Mouse (Mus musculus): ENCODE measurements around the gene Abcc3. TPM values are rescaled to one million over a fixed set of nuclear protein-coding genes. Genes with fewer than 3 reads are reported as not detected.

The Abcc3 gene
- polyA plus RNA-seq, 1 experiment from 2014 or later: 0.48 TPM

GRCm38 (mm10) chr11:94344470-94344869 is 48.3 kb downstream of the Abcc3 start:
- peaks cover 20% of the 10 kb centered on the region; the same call in 1 of the 2 replicates for H3K27me3 ChIP-seq (ENCODE audit: insufficient read depth, poor library complexity, severe bottlenecking)
- H3K9me3 ChIP-seq: no peaks in the 10 kb centered on the region
- 74% methylated on average over 1 of the region's 1 CpGs for WGBS
- no peak for DNase-seq (ENCODE audit: low spot score)
- peak overlapping the region; percentile 40; the same call in 1 of the 2 replicates for H3K27ac ChIP-seq
- H3K4me3 ChIP-seq: no peak overlapping the region
- peaks cover 12% of the 10 kb centered on the region for H3K36me3 ChIP-seq
- peaks cover 55% of the 10 kb centered on the region for H3K4me1 ChIP-seq (replicated peaks)

- H3K36me3 ChIP-seq: peaks cover 17% of the 10 kb centered on the region
- peak overlapping the region; percentile 56; the same call in 1 of the 2 replicates for H3K27ac ChIP-seq
- DNase-seq (ENCODE audit: low spot score): no peak
- no peaks in the 10 kb centered on the region for H3K9me3 ChIP-seq
- H3K4me1 ChIP-seq (replicated peaks): peaks cover 55% of the 10 kb centered on the region
- H3K27me3 ChIP-seq (ENCODE audit: insufficient read depth, poor library complexity, severe bottlenecking): peaks cover 20% of the 10 kb centered on the region; the same call in 1 of the 2 replicates
- WGBS: 27% methylated on average over 5 of the region's 5 CpGs
- no peak overlapping the region for H3K4me3 ChIP-seq
Observed at GRCm38 (mm10) chr11:94343955-94344358, 48.8 kb downstream of the Abcc3 start.

- DNase-seq (ENCODE audit: low spot score): peak; percentile 54
- peaks cover 20% of the 10 kb centered on the region; the same call in 1 of the 2 replicates for H3K27me3 ChIP-seq (ENCODE audit: insufficient read depth, poor library complexity, severe bottlenecking)
- H3K4me3 ChIP-seq: no peak overlapping the region
- peaks cover 55% of the 10 kb centered on the region for H3K4me1 ChIP-seq (replicated peaks)
- H3K9me3 ChIP-seq: no peaks in the 10 kb centered on the region
- H3K36me3 ChIP-seq: peaks cover 30% of the 10 kb centered on the region
- WGBS: 25% methylated on average over 13 of the region's 13 CpGs
- H3K27ac ChIP-seq: peak overlapping the region; percentile 72
Observed at GRCm38 (mm10) chr11:94342114-94342905, 50.5 kb downstream of the Abcc3 start.

GRCm38 (mm10) chr11:94340948-94341933 is 51.6 kb downstream of the Abcc3 start:
- peak overlapping the region; percentile 62 for H3K27ac ChIP-seq
- H3K27me3 ChIP-seq (ENCODE audit: insufficient read depth, poor library complexity, severe bottlenecking): peaks cover 16% of the 10 kb centered on the region; the same call in 1 of the 2 replicates
- H3K9me3 ChIP-seq: no peaks in the 10 kb centered on the region
- H3K4me3 ChIP-seq: no peak overlapping the region
- H3K4me1 ChIP-seq (replicated peaks): peaks cover 51% of the 10 kb centered on the region
- peaks cover 36% of the 10 kb centered on the region for H3K36me3 ChIP-seq
- WGBS: 66% methylated on average over 10 of the region's 10 CpGs
- DNase-seq (ENCODE audit: low spot score): no peak

- Histone ChIP-seq H3K4me3 (no peak overlapping the region), H3K4me1 (replicated peaks) (peaks cover 51% of the 10 kb centered on the region), H3K27me3 (ENCODE audit: insufficient read depth, poor library complexity, severe bottlenecking) (peaks cover 7% of the 10 kb centered on the region; the same call in 1 of the 2 replicates), H3K9me3 (no peaks in the 10 kb centered on the region), H3K36me3 (peaks cover 49% of the 10 kb centered on the region), H3K27ac (peak overlapping the region; percentile 56; the same call in 1 of the 2 replicates)
- peak; percentile 73 for DNase-seq (ENCODE audit: low spot score)
- WGBS: 61% methylated on average over 18 of the region's 18 CpGs
Observed at GRCm38 (mm10) chr11:94339732-94340585, 52.8 kb downstream of the Abcc3 start.

GRCm38 (mm10) chr11:94338347-94338746 is 54.5 kb downstream of the Abcc3 start:
- no peaks in the 10 kb centered on the region for H3K9me3 ChIP-seq
- H3K4me1 ChIP-seq (replicated peaks): peaks cover 35% of the 10 kb centered on the region
- WGBS: 95% methylated on average over 2 of the region's 2 CpGs
- no peaks in the 10 kb centered on the region for H3K27me3 ChIP-seq (ENCODE audit: insufficient read depth, poor library complexity, severe bottlenecking)
- peaks cover 60% of the 10 kb centered on the region for H3K36me3 ChIP-seq
- no peak overlapping the region for H3K27ac ChIP-seq
- no peak for DNase-seq (ENCODE audit: low spot score)
- no peak overlapping the region for H3K4me3 ChIP-seq

- H3K36me3 ChIP-seq: peaks cover 60% of the 10 kb centered on the region
- no peaks in the 10 kb centered on the region for H3K27me3 ChIP-seq (ENCODE audit: insufficient read depth, poor library complexity, severe bottlenecking)
- H3K4me1 ChIP-seq (replicated peaks): peaks cover 19% of the 10 kb centered on the region
- no peak for DNase-seq (ENCODE audit: low spot score)
- H3K27ac ChIP-seq: no peak overlapping the region
- no peak overlapping the region for H3K4me3 ChIP-seq
- H3K9me3 ChIP-seq: no peaks in the 10 kb centered on the region
Observed at GRCm38 (mm10) chr11:94336551-94336950, 56.2 kb downstream of the Abcc3 start.

- H3K4me1 ChIP-seq (replicated peaks): peaks cover 23% of the 10 kb centered on the region
- peaks cover 48% of the 10 kb centered on the region for H3K36me3 ChIP-seq
- no peak for DNase-seq (ENCODE audit: low spot score)
- H3K4me3 ChIP-seq: no peak overlapping the region
- no peaks in the 10 kb centered on the region for H3K9me3 ChIP-seq
- no peaks in the 10 kb centered on the region for H3K27me3 ChIP-seq (ENCODE audit: insufficient read depth, poor library complexity, severe bottlenecking)
- no peak overlapping the region; the same call in 1 of the 2 replicates for H3K27ac ChIP-seq
- WGBS: 95% methylated on average over 8 of the region's 8 CpGs
Observed at GRCm38 (mm10) chr11:94334386-94334968, 58.3 kb downstream of the Abcc3 start.

- peaks cover 36% of the 10 kb centered on the region for H3K4me1 ChIP-seq (replicated peaks)
- no peak overlapping the region for H3K27ac ChIP-seq
- DNase-seq (ENCODE audit: low spot score): no peak
- peaks cover 31% of the 10 kb centered on the region for H3K36me3 ChIP-seq
- 95% methylated on average over 6 of the region's 6 CpGs for WGBS
- H3K9me3 ChIP-seq: no peaks in the 10 kb centered on the region
- H3K4me3 ChIP-seq: no peak overlapping the region
- no peaks in the 10 kb centered on the region for H3K27me3 ChIP-seq (ENCODE audit: insufficient read depth, poor library complexity, severe bottlenecking)
Observed at GRCm38 (mm10) chr11:94332726-94333125, 60.1 kb downstream of the Abcc3 start.

GRCm38 (mm10) chr11:94330211-94330610 is 62.6 kb downstream of the Abcc3 start:
- no peak overlapping the region for H3K27ac ChIP-seq
- no peaks in the 10 kb centered on the region for H3K27me3 ChIP-seq (ENCODE audit: insufficient read depth, poor library complexity, severe bottlenecking)
- no peaks in the 10 kb centered on the region for H3K9me3 ChIP-seq
- H3K4me1 ChIP-seq (replicated peaks): peaks cover 46% of the 10 kb centered on the region
- H3K36me3 ChIP-seq: peaks cover 13% of the 10 kb centered on the region
- 96% methylated on average over 3 of the region's 3 CpGs for WGBS
- H3K4me3 ChIP-seq: no peak overlapping the region
- DNase-seq (ENCODE audit: low spot score): no peak

- Histone ChIP-seq H3K9me3 (no peaks in the 10 kb centered on the region), H3K27ac (no peak overlapping the region), H3K36me3 (peaks cover 5% of the 10 kb centered on the region), H3K27me3 (ENCODE audit: insufficient read depth, poor library complexity, severe bottlenecking) (no peaks in the 10 kb centered on the region), H3K4me1 (replicated peaks) (peaks cover 46% of the 10 kb centered on the region), H3K4me3 (no peak overlapping the region)
- peak; percentile 53 for DNase-seq (ENCODE audit: low spot score)
- WGBS: 51% methylated on average over 4 of the region's 4 CpGs
Observed at GRCm38 (mm10) chr11:94329270-94329891, 63.4 kb downstream of the Abcc3 start.
